In the genomic region with DNA sequence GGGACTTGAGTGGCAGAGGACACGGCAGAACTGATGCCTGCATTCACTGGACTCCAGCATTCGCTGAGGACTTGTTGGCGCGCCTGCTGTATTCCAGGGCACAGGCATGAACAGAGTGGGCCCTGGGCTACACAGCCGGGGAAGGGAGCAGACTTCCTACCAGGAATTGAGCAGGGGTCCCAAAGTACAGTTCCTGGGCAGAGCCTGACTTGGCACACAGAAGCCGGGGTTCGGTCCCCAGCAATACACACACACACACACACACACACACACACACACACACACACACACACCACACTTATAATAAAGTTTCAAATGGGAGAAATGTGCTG, we compare ENCODE assay signal across 8 mouse cellular contexts. TPM values are rescaled to one million over a fixed set of nuclear protein-coding genes. Genes with fewer than 3 reads are reported as not detected.
DNase-seq lines count a peak whose midpoint lies in the region; ATAC-seq and TF ChIP-seq lines count a peak whose summit lies in the region.

No protein-coding gene starts in this region.

- H3K4me2 ChIP-seq in heart, embryonic 16.5 days (ENCODE audit: low read depth, low read length) = peak overlapping the region; percentile 89

- no peak for TF ChIP-seq CTCF in G1E (IDR thresholded peaks at IDR 0.05; ENCODE audit: low read depth, low read length)

- DNase-seq in heart, adult 11 months = no peak
- DNase-seq in G1E (ENCODE audit: low spot score) = no peak
- DNase-seq in hindbrain, embryonic 10.5 days (ENCODE audit: low spot score) = no peak
- DNase-seq in frontal cortex, postnatal 25 days (ENCODE audit: low spot score in 2 of 2) = no peak
- no peak for DNase-seq in adrenal gland, postnatal 25 days
- DNase-seq in right cerebral cortex, postnatal 36 days (ENCODE audit: low spot score in 2 of 2) = no peak

- H3K27me3 ChIP-seq in heart, embryonic 16.5 days (ENCODE audit: control insufficient read depth, insufficient read depth, low read length) = no peaks in the 10 kb centered on the region
- no peaks in the 10 kb centered on the region for H3K27me3 ChIP-seq in G1E (ENCODE audit: insufficient read depth, low read length)
- H3K27me3 ChIP-seq in hindbrain, embryonic 10.5 days (ENCODE audit: insufficient read depth, poor library complexity, severe bottlenecking) = no peaks in the 10 kb centered on the region

- no peak for ATAC-seq in heart, embryonic 16.5 days (replicated peaks; ENCODE audit: extremely low read depth, insufficient read depth, low FRiP score)
- no peak for ATAC-seq in G1E (ENCODE audit: extremely low read depth, insufficient number of reproducible peaks, low FRiP score, poor library complexity, severe bottlenecking)

- H3K79me2 ChIP-seq in macrophage (ENCODE audit: inconsistent target) = peaks cover 6% of the 10 kb centered on the region; the same call in 1 of the 2 replicates

- H3K4me1 ChIP-seq in heart, embryonic 16.5 days (ENCODE audit: control insufficient read depth, insufficient read depth, low read length) = peaks cover 14% of the 10 kb centered on the region
- peaks cover 59% of the 10 kb centered on the region for H3K4me1 ChIP-seq in G1E (ENCODE audit: insufficient read depth, low read depth, low read length)
- H3K4me1 ChIP-seq in hindbrain, embryonic 10.5 days (replicated peaks) = peaks cover 26% of the 10 kb centered on the region

- no peaks in the 10 kb centered on the region for H3K9me3 ChIP-seq in heart, embryonic 16.5 days (replicated peaks; ENCODE audit: control insufficient read depth, low read length)
- no peaks in the 10 kb centered on the region for H3K9me3 ChIP-seq in G1E (replicated peaks)
- H3K9me3 ChIP-seq in hindbrain, embryonic 10.5 days = no peaks in the 10 kb centered on the region

- H3K4me3 ChIP-seq in heart, embryonic 16.5 days (ENCODE audit: low read length) = peak overlapping the region; percentile 79
- H3K4me3 ChIP-seq in G1E (ENCODE audit: low read depth, low read length) = peak overlapping the region; percentile 77
- H3K4me3 ChIP-seq in hindbrain, embryonic 10.5 days = peak overlapping the region; percentile 80
- H3K4me3 ChIP-seq in macrophage (ENCODE audit: inconsistent target) = peak overlapping the region; percentile 18; the same call in 1 of the 2 replicates

- peak overlapping the region; percentile 70 for H3K27ac ChIP-seq in heart, embryonic 16.5 days (ENCODE audit: low read length)
- peak overlapping the region; percentile 96 for H3K27ac ChIP-seq in hindbrain, embryonic 10.5 days
- no peak overlapping the region for H3K27ac ChIP-seq in macrophage

- 4% methylated on average over 7 of the region's 7 CpGs for WGBS in heart, embryonic 16.5 days
- WGBS in hindbrain, embryonic 10.5 days = 10% methylated on average over 7 of the region's 7 CpGs
- WGBS in macrophage (ENCODE audit: missing documents) = 3% methylated on average over 7 of the region's 7 CpGs

- peak overlapping the region; percentile 77 for H3K9ac ChIP-seq in heart, embryonic 16.5 days (ENCODE audit: low read length)

- no peaks in the 10 kb centered on the region for H3K36me3 ChIP-seq in heart, embryonic 16.5 days (ENCODE audit: control insufficient read depth, insufficient read depth)
- H3K36me3 ChIP-seq in G1E (replicated peaks) (peaks cover 26% of the 10 kb centered on the region), macrophage (ENCODE audit: inconsistent target) (no peaks in the 10 kb centered on the region)
- H3K36me3 ChIP-seq in hindbrain, embryonic 10.5 days = no peaks in the 10 kb centered on the region

RNA-seq across cellular contexts. Expression of a gene that starts 0.4 kb away (rescaled TPM):
- polyA plus RNA-seq in heart, embryonic 16.5 days (2015; fragmentation: Nextera tagmentation; extraction: Ambion mirVana) = 10.2 and 10.7 TPM in 2 replicates
- total RNA-seq in G1E (2014; fragmentation: Nextera tagmentation) (15.3 and 17.9 TPM in 2 replicates), G1E (2017) (1.4 and 1.6 TPM in 2 replicates)
- polyA plus RNA-seq in G1E (2012) (17.6 and 18.8 TPM in 2 replicates), macrophage (2018) (3.6 to 9.4 TPM (median 4.1 TPM) in 3 replicates)
- 14.8 and 16.7 TPM in 2 replicates for polyA plus RNA-seq in hindbrain, embryonic 10.5 days (2016; fragmentation: Nextera tagmentation; extraction: Ambion mirVana)
- 10 to 100 TPM in 17 of 26 experiments, 1 to 10 TPM in 9; 2.3 to 32.4 (median 16.7) TPM for total RNA-seq in macrophage (2018; cell fraction: chromatin; rRNA removed)
- total RNA-seq in macrophage (2018; cell fraction: cytosol; rRNA removed) = 1 to 10 TPM; 2.4 to 6.5 (median 4.5) TPM
- 10 to 100 TPM in 13 of 26 experiments, 1 to 10 TPM in 13; 2.7 to 32.3 (median 9.9) TPM for total RNA-seq in macrophage (2018; cell fraction: nucleus; rRNA removed)
- 23.9 and 28.8 TPM in 2 replicates for total RNA-seq in adrenal gland, postnatal 25 days (2021)

RNA-seq across cellular contexts. Expression of a gene that starts 37.0 kb away (rescaled TPM):
- 9.9 and 12.4 TPM in 2 replicates for polyA plus RNA-seq in heart, embryonic 16.5 days (2015; fragmentation: Nextera tagmentation; extraction: Ambion mirVana)
- total RNA-seq in G1E (2014; fragmentation: Nextera tagmentation) (23.6 and 23.8 TPM in 2 replicates), G1E (2017) (11.6 and 13.9 TPM in 2 replicates)
- polyA plus RNA-seq in G1E (2012) (10.8 and 12.8 TPM in 2 replicates), macrophage (2018) (5.9 to 7.7 TPM (median 7.4 TPM) in 3 replicates)
- polyA plus RNA-seq in hindbrain, embryonic 10.5 days (2016; fragmentation: Nextera tagmentation; extraction: Ambion mirVana) = 18.5 and 19.1 TPM in 2 replicates
- total RNA-seq in macrophage (2018; cell fraction: chromatin; rRNA removed) = 10 to 100 TPM in 20 of 26 experiments, 1 to 10 TPM in 6; 7.1 to 26.0 (median 18.1) TPM
- total RNA-seq in macrophage (2018; cell fraction: cytosol; rRNA removed) = 10 to 100 TPM in 4 of 26 experiments, 1 to 10 TPM in 22; 3.3 to 10.7 (median 8.0) TPM
- 10 to 100 TPM in 18 of 26 experiments, 1 to 10 TPM in 8; 4.5 to 23.0 (median 15.9) TPM for total RNA-seq in macrophage (2018; cell fraction: nucleus; rRNA removed)
- 22.3 and 24.9 TPM in 2 replicates for total RNA-seq in adrenal gland, postnatal 25 days (2021)

RNA-seq across cellular contexts. Expression of a gene that starts 47.3 kb away (rescaled TPM):
- polyA plus RNA-seq in heart, embryonic 16.5 days (2015; fragmentation: Nextera tagmentation; extraction: Ambion mirVana) = 0.13 and 0.41 TPM in 2 replicates
- total RNA-seq in G1E (2014; fragmentation: Nextera tagmentation) (not detected in 2 replicates), G1E (2017) (0.12 TPM in 1 of 2 replicates, not detected in the other)
- polyA plus RNA-seq in G1E (2012) (0.03 TPM in 1 of 2 replicates, not detected in the other), macrophage (2018) (not detected in 3 replicates)
- polyA plus RNA-seq in hindbrain, embryonic 10.5 days (2016; fragmentation: Nextera tagmentation; extraction: Ambion mirVana) = 11.1 and 11.5 TPM in 2 replicates
- total RNA-seq in macrophage (2018; cell fraction: chromatin; rRNA removed) = not detected
- not detected for total RNA-seq in macrophage (2018; cell fraction: cytosol; rRNA removed)
- not detected for total RNA-seq in macrophage (2018; cell fraction: nucleus; rRNA removed)
- 10.1 and 10.2 TPM in 2 replicates for total RNA-seq in adrenal gland, postnatal 25 days (2021)

RNA-seq across cellular contexts. Expression of a gene that starts 53.1 kb away (rescaled TPM):
- 3.2 and 17.8 TPM in 2 replicates for polyA plus RNA-seq in heart, embryonic 16.5 days (2015; fragmentation: Nextera tagmentation; extraction: Ambion mirVana)
- total RNA-seq in G1E (2014; fragmentation: Nextera tagmentation) = not detected in 2 replicates
- not detected in 2 replicates for total RNA-seq in G1E (2017)
- not detected in 2 replicates for polyA plus RNA-seq in G1E (2012)
- polyA plus RNA-seq in hindbrain, embryonic 10.5 days (2016; fragmentation: Nextera tagmentation; extraction: Ambion mirVana) = 4.5 and 10.3 TPM in 2 replicates
- total RNA-seq in macrophage (2018; cell fraction: chromatin; rRNA removed) = 1 to 10 TPM in 1 of 26 experiments, not detected in 25; 8.9 TPM
- not detected for total RNA-seq in macrophage (2018; cell fraction: cytosol; rRNA removed)
- total RNA-seq in macrophage (2018; cell fraction: nucleus; rRNA removed) = 1 to 10 TPM in 1 of 26 experiments, not detected in 25; 1.2 TPM
- not detected in 3 replicates for polyA plus RNA-seq in macrophage (2018)
- total RNA-seq in adrenal gland, postnatal 25 days (2021) = 0.18 TPM in 1 of 2 replicates, not detected in the other

Comparison
In these comparisons a context has a peak if more than half of its experiments do, and no peak if none do; other contexts are left out.
1. H3K4me3 ChIP-seq: peak in every context shown above with its lines; median percentile 80 in hindbrain, embryonic 10.5 days; 79 in heart, embryonic 16.5 days; 77 in G1E; 18 in macrophage.